Mouse (Mus musculus) c-Kit-positive CD71-positive TER-119-negative erythroid progenitor cells, embryonic 14.5 days (primary cell): Measurements from ENCODE around the gene Unc119.

ENCODE experiments used
- DNase-seq: peaks from one replicate; pipeline ENCODE4 v3.0.0-alpha.2; 2013; ENCODE audit warnings: low read depth

The Unc119 gene

GRCm38 (mm10) chr11:78343381-78344327 is at the start of gene Unc119:
Gene Unc119 (plus strand): TSS chr11:78343482.
- peak; percentile 57 for DNase-seq

- DNase-seq, result no peak
Measured at GRCm38 (mm10) chr11:78294585-78294984, 48.7 kb upstream of the Unc119 start.

- no peak for DNase-seq
Measured at GRCm38 (mm10) chr11:78300917-78301316, 42.4 kb upstream of the Unc119 start.

DNA sequence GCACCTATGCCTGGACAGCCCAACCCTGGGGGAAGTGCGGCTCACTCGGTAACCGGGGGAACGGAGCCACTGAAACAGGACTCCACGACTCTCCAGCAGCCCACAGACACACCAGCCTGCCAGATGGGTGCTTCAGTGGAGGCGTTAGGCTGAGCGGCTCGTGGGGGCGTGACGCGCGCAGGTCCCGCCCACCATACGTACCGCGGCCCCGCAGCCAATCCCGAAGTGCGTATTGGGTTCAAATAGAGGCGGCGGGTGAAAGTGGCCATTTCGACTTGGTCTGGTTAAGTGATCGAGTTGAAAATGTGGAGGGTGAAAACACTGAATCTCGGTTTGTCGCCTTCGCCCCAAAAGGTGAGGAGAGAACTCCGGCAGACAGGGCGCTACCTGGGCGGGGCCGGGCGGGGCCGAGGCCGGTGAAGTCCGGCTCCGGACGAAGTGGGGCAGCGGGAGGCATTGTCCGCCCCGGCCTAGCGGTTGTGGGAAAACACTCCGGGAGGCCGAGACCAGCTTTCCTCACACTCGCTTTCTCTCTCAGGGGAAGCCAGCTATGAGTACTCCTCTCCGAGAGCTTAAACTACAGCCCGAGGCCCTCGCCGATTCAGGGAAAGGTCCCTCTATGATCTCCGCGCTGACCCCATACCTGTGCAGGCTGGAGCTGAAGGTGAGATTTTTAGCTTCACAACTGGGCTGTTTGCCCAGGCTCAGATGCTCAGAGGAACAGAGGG is 41.8 kb upstream of the Unc119 start, which contains the start of gene Spag5:
Gene Spag5 (plus strand): TSS at position 173 of the 728 bp plus-strand sequence.
- DNase-seq, result peak; percentile 83

DNA sequence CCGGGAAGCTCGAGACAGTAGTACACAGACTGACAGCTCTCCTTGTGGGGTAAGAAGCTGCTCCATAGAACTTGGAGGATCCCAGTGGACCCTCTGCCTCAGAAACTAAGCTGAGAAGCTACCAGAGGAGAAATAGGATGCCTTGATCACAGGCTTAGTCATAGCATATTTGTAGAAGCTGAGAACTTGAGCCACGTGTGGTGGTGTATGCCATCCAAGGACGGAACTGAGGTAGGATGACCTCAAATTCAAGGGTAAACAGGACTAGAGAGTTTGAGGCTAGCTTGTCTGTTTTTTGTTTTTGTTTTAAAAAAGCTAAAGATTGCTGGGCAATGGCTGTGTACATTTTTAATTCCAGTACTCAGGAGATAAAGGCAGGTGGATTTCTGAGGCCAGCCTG is 38.0 kb upstream of the Unc119 start:
- DNase-seq, result no peak

DNA sequence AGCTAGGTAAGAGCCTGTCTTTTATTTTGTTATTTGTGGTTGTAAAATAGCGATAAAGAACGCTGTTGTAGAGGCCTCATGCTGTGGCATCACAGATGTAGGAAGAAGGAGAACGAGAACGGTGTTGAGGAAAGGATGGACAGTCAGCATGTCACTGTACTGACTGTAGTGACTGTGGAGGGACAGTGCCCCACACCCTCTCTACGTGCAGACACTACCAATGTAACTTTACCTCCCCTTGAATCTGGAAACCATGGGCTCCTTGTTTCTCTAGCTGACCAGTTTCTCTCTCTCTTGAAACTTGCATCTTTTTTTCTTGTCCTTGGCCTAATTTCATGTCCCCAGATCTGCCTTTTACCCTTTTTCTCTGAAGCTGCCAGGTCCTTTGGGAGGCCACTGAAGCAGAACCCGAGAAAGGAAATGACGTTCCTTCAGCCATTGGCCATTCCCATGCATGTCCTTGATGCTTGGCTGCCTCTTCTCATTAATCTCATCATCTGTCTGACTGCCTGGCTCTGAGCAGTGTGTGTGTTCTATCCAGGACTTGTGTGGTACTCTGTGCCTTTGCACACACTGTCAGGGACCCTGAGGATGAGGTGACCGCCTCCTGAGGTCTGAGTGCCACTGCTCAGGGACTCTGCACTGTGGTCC is 32.3 kb upstream of the Unc119 start:
- DNase-seq, result no peak

GRCm38 (mm10) chr11:78313662-78314061 is 29.6 kb upstream of the Unc119 start:
- no peak for DNase-seq

DNA sequence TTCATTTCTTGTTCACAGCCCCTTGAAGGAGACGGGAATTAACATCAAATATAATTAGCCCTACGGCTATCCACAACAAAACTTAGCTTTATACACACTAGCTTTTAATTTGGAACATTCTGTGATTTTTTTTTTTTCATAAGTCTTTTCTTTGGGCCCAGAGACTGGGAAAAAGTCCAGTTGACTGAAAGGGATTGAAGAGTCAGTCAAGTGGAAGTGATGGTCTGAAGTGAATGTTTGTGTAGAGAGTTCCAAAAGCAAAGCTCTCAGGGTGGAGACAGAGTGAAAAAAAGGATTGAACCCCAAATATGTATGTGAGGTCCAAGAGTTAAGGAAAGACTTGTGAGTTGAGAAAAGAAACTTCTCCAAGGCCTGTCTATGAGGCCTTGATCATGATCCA is 24.9 kb upstream of the Unc119 start:
- DNase-seq, result no peak

GRCm38 (mm10) chr11:78322076-78322831 is 21.0 kb upstream of the Unc119 start:
- no peak for DNase-seq

GRCm38 (mm10) chr11:78322860-78323259 is 20.4 kb upstream of the Unc119 start, which contains the start of gene Aldoc:
Gene Aldoc (plus strand): TSS chr11:78322968.
- DNase-seq, result peak; percentile 92

- no peak for DNase-seq
Measured at GRCm38 (mm10) chr11:78324000-78324785, 19.1 kb upstream of the Unc119 start.

GRCm38 (mm10) chr11:78324965-78325364 is 18.3 kb upstream of the Unc119 start:
- no peak for DNase-seq

GRCm38 (mm10) chr11:78327215-78327614 is 16.1 kb upstream of the Unc119 start:
- DNase-seq, result no peak

DNA sequence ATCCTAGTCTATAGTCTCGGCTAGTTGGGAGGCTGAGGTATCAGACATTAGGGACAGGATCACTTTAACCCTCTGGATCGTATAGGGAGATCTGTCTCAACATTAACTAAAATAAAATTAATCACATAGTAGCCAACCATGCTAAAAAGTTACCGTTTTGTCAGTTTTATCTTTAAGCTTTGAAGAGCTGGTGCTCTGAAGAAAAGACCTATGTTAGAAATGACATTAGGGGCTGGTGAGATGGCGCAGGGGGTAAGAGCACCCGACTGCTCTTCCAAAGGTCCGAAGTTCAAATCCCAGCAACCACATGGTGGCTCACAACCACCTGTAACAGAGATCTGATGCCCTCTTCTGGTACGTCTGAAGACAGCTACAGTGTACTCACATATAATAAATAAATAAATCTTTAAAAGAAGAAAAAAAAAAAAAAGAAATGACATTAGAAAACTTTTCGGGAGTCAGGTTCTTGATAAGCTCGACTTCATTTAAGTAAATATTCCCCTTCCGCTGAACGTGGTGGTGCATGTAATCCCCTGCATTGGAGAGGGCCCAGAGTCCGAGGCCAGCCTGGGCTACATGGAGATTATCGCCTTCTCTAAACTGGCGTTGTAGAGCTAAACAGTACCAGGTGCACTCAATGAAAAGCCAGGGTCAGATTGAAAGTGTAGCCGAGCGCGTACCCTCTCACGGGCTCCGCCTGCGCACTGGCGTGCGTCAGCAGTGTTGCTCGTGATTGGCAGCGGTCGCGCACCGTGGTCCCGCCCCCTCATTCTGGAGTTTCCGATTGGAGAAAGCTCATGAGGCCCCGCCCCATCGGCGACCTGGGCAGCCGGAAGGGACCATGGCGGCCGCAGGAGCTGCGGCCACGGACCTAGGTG is 15.4 kb upstream of the Unc119 start, which contains the start of gene Pigs:
Gene Pigs (plus strand): TSS at position 782 of the 878 bp plus-strand sequence.
- DNase-seq, result peak; percentile 93

DNA sequence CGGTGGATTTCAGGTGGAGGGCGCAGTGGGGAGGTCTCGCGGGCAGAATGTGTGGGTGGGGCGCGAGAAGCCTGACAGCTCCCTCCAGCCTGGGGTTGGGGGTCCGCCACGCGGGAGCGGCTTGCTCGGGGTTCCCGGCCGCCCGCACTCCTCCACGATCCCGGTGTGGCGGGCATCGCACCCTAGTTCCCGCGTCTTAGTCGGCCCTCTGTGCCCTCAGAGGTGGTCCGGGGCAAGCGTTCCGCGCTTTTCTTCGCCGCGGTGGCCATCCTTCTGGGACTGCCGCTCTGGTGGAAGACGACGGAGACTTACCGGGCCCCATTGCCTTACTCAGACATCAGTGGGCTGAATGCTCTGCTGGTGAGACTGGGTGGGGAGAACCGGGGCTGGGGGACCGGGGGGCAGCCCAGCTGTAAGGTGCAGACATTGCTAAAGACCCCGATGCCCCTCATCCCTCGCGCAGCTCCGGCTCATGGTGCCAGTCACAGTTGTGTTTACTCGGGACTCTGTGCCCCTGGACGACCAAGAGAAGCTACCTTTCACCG is 14.7 kb upstream of the Unc119 start:
- DNase-seq, result no peak

- no peak for DNase-seq
Measured at GRCm38 (mm10) chr11:78332676-78333075, 10.6 kb upstream of the Unc119 start.

GRCm38 (mm10) chr11:78333992-78334391 is 9.3 kb upstream of the Unc119 start:
- no peak for DNase-seq

DNA sequence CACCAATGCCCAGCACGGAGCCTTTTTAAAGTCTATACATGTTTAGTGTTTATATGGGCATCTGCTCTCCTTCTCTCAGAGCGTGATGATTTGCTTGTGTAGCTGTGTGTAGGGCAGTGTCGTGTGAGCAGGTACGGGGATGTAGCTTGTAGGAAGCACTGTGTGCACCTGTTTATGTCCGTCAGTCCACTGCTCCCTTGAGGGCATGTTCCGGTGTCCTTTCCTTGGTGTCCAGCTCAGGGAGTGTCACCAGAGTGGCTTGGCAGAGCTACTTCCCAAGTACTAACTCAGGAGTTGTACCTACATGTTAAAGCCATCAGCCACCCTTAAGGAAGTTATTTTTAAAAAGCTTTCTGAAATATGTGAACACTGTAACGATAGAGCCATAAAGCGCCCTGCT is 6.2 kb upstream of the Unc119 start:
- no peak for DNase-seq

DNA sequence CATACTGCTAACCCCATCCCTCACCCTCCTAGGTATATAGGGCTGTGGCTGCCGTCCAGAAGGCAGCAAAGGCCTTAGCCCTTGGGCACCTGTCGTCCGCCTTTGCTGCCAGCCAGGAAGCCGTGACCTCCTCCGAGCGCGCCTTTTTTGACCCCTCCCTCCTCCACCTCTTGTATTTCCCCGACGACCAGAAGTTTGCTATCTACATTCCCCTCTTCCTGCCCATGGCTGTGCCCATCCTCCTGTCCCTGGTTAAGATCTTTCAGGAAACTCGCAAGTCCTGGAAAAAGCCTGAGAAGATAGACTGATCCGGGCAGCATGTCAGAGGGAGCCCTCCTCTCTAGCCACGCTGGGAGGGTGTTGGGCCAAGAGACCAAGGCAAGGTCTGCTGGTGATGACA is 1.6 kb upstream of the Unc119 start:
- DNase-seq, result no peak
